Mouse (Mus musculus) kidney, embryonic 14.5 days (tissue): ENCODE measurements around the gene Nfe2l1. TPM values are rescaled to one million over a fixed set of nuclear protein-coding genes. Genes with fewer than 3 reads are reported as not detected.

Experiments used
- ATAC-seq: fragments of 200-750 bp; cut with Nextera tagmentation; 2 replicates; pipeline ENCODE4 v1.8.0; 2017; ENCODE audit warnings: moderate number of reproducible peaks, mild to moderate bottlenecking, moderate TSS enrichment, moderate library complexity; ENCODE audit not compliant: low FRiP score, low TSS enrichment
- H3K27ac ChIP-seq: fragments of 300-500 bp; sonication (generic); 2 replicates; pipeline ENCODE4 v1.5.1; 2014; ENCODE audit warnings: low read depth, mild to moderate bottlenecking, low read length, moderate library complexity, mixed read lengths
- H3K27me3 ChIP-seq: fragments of 300-500 bp; sonication (generic); 2 replicates; pipeline ENCODE4 v1.6.1; 2014; ENCODE audit warnings: mild to moderate bottlenecking, low read length; ENCODE audit not compliant: control insufficient read depth, insufficient read depth
- H3K36me3 ChIP-seq: fragments of 300-500 bp; sonication (generic); 2 replicates; pipeline ENCODE4 v1.6.1; 2014; ENCODE audit warnings: low read length, mixed read lengths; ENCODE audit not compliant: control insufficient read depth, insufficient read depth
- H3K4me1 ChIP-seq: fragments of 300-500 bp; sonication (generic); 2 replicates; pipeline ENCODE4 v1.6.1; 2014; ENCODE audit warnings: low read length, mixed read lengths; ENCODE audit not compliant: control insufficient read depth, insufficient read depth
- H3K4me2 ChIP-seq: fragments of 300-500 bp; sonication (generic); replicated peaks from 2 replicates; pipeline ENCODE4 v1.6.1; 2014; ENCODE audit warnings: low read depth, mild to moderate bottlenecking, low read length
- H3K4me3 ChIP-seq: fragments of 300-500 bp; sonication (generic); 2 replicates; pipeline ENCODE4 v1.5.1; 2014; ENCODE audit warnings: mild to moderate bottlenecking, low read length
- H3K9ac ChIP-seq: fragments of 300-500 bp; sonication (generic); 2 replicates; pipeline ENCODE4 v1.6.1; 2014; ENCODE audit warnings: low read depth, mild to moderate bottlenecking, low read length, moderate library complexity
- H3K9me3 ChIP-seq: fragments of 300-500 bp; sonication (generic); 2 replicates; pipeline ENCODE4 v1.6.1; 2016; ENCODE audit warnings: low read length; ENCODE audit not compliant: control insufficient read depth
- WGBS: fragments of 180-500 bp; shearing (Covaris S2); extraction: QIAGEN DNeasy Blood & Tissue Kit; methylation state at CpG from one replicate; pipeline ENCODE4 v1.1.7; 2014; 5-methylcytosine and 5-hydroxymethylcytosine counted together
- polyA plus RNA-seq: library from polyadenylated mRNA; unstranded; fragments of >200 nt; fragmentation: Nextera tagmentation; extraction: Ambion mirVana; gene quantifications from 2 replicates; pipeline ENCODE4 v1.2.1, GENCODE M21; 2014

Gene Nfe2l1
- polyA plus RNA-seq, 1 experiment from 2014 or later: 43.2 TPM

DNA sequence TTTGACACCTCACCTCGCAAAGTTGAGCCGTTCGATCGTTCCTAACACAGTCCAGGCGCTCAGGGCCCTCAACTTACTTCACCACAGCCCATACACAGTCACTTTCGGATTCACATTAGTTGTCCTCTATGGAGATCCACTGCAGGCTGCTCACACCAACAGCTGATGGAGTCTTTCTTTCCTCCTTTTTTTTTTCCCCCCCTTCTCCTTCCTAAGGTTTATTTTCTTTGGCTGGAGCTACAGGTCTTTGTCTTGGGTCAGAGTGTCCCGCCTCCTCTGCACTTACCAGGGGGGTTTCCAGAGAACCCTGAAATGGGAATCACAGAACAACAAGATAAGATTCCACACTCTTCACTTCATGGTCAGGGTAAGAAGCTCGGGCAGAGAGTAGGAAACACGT is 1.9 kb downstream of the Nfe2l1 start:
- Histone ChIP-seq H3K27ac (no peak overlapping the region), H3K9ac (peak overlapping the region; percentile 40; the same call in 1 of the 2 replicates)
- WGBS: 62% methylated on average over 9 of the region's 9 CpGs

DNA sequence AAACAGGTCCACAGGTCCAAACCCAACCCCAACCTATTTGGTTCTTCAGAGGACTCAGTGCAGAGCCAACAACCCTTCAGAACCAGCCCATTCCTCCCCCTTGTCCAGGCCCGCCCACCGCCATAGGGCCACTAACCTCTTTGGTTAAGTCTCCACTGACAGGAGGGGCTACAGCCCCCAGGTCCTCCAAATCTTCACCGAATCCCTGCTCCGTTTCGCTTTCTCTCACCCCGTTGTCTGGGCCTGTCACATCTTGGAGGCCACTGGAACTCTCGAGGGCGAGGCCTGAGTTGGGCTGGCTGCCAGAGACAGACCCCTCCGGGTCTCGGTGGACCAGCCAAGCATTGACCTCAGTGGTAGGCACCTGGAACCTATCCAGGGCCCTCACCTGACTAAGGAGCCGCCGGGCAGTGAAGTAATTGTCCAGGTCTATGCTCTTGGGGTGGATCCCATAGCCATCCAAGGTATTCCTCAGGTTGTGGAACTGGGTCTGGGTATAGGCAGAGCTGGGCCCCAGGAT is 2.6 kb downstream of the Nfe2l1 start:
- H3K4me3 ChIP-seq: peak overlapping the region; percentile 80; the same call in 1 of the 2 replicates
- ATAC-seq: no peak

More for the DNA sequence above, 1.9 kb downstream of the Nfe2l1 start:
- Histone ChIP-seq H3K4me1 (peaks cover 57% of the 10 kb centered on the region), H3K4me2 (peak overlapping the region; percentile 87), H3K9me3 (no peaks in the 10 kb centered on the region), H3K36me3 (peaks cover 20% of the 10 kb centered on the region), H3K4me3 (peak overlapping the region; percentile 80), H3K27me3 (no peaks in the 10 kb centered on the region)
- no peak for ATAC-seq

DNA sequence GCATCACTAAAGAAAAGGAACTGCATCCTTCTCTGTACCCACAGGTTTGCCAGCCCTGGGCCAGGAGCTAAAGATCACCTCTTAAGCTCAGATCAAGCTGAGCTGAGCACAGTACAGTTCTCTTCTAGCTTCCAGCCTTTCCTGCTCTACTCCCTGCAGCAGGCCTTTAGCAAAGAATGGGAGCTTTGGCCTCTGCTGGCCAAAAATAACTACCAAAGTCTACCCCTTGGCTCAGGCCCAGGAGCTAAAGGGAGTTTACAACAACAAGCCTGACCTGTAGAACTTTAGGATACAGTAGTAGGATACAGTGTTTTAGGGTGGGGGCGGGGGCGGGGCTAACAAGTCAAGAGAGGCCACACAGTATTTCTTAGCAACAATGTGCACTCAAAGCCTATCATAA is 3.3 kb downstream of the Nfe2l1 start:
- peak overlapping the region; percentile 87 for H3K4me2 ChIP-seq
- H3K27ac ChIP-seq: no peak overlapping the region; the same call in 1 of the 2 replicates
- H3K9me3 ChIP-seq: no peaks in the 10 kb centered on the region
- H3K9ac ChIP-seq: peak overlapping the region; percentile 40; the same call in 1 of the 2 replicates
- H3K4me3 ChIP-seq: peak overlapping the region; percentile 80; the same call in 1 of the 2 replicates
- no peaks in the 10 kb centered on the region for H3K27me3 ChIP-seq
- peaks cover 32% of the 10 kb centered on the region for H3K36me3 ChIP-seq
- no peak for ATAC-seq
- WGBS: 46% methylated on average over 2 of the region's 2 CpGs
- peaks cover 61% of the 10 kb centered on the region for H3K4me1 ChIP-seq

More for the DNA sequence above, 2.6 kb downstream of the Nfe2l1 start:
- Histone ChIP-seq H3K27me3 (no peaks in the 10 kb centered on the region), H3K36me3 (peaks cover 26% of the 10 kb centered on the region), H3K4me1 (peaks cover 61% of the 10 kb centered on the region), H3K27ac (0 out of 2 replicates have a peak overlapping the region, but pooled peaks have one; percentile 55), H3K9ac (peak overlapping the region; percentile 40), H3K9me3 (no peaks in the 10 kb centered on the region), H3K4me2 (peak overlapping the region; percentile 87)
- 67% methylated on average over 12 of the region's 12 CpGs for WGBS

DNA sequence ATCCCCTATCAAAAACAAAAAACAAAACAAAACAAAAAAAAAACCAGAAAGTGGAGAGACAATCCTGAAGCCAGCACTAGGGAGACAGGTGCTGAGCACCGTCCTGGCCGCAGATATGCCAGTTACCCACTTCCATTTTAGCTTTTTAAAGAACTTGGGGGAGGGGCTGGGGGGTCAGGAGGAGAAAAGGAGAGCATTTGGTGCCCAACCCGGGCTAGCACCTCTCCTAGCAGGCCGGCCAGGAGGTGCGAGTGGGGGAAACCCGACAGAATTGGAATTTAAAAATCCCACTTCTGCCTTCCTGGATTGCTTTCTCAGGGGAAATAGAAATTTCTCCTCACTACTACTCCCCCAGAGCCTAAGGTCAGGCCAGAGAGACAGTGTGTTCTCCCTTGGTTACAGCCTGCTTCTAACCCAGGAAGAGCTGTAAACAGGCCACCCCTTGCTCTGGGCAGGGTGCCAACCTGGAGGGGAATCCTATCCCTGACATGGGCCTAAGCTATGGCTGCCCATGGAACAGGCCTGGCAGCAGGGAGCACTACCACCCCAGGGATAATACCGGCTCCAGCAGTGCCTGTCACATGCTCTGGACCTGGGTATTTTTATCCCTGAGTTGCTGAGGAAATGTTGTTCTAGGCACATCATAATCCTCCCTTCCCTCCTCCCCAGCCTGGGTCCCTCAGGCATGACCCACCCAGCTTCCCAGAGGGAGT is 4.8 kb downstream of the Nfe2l1 start:
- Histone ChIP-seq H3K4me1 (peaks cover 61% of the 10 kb centered on the region), H3K27me3 (no peaks in the 10 kb centered on the region), H3K4me3 (peak overlapping the region; percentile 55; the same call in 1 of the 2 replicates), H3K9ac (peak overlapping the region; percentile 45; the same call in 1 of the 2 replicates), H3K9me3 (no peaks in the 10 kb centered on the region), H3K4me2 (peak overlapping the region; percentile 93), H3K27ac (peak overlapping the region; percentile 86), H3K36me3 (peaks cover 48% of the 10 kb centered on the region)
- 23% methylated on average over 7 of the region's 7 CpGs for WGBS
- no peak for ATAC-seq

DNA sequence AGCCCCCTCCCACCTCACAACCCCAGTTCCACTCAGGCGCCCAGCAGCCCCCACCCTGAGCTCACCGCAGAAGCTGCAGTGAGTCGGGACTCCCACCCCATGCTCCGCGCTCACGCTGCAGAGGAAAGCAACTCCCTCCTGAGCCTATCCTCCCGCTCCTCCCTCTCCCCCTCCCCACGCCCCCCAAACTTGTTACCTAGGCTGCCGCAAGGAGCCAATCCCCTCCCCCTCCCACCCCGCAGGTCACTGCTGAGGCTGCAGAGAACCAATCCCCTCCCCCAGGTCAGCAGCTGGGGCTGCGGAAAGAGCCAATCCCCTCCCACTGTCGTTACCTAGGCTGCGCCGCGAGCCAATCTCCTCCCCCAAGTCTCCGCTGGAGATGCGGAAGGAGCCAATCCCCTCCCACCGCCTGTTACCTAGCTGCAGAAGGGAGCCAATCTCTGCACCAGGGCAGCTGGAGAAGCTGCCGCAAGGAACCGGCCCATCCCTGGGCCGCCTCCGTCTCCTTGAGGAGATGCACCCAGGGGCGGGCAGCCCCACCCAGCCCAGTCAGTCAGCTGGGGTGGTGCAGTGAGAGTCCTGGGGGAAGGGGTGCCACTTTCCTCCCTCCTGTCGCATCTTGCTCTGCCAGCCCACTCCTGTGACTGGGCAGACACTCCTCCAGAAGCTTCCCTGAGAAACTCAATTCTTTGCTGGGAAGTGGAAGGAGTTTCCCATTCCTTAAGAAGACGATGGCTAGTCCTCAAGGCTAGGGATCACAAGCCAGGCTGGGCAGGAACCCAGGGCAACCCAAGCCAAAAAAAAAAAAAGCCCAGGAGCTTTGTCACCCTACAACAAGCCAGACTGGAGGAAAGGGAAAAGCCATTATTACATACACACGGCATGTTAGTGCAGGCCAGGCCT is 5.6 kb downstream of the Nfe2l1 start:
- H3K9ac ChIP-seq: peak overlapping the region; percentile 73
- under 1% methylated on average over 21 of the region's 26 CpGs for WGBS
- H3K9me3 ChIP-seq: no peaks in the 10 kb centered on the region
- peak overlapping the region; percentile 93 for H3K4me2 ChIP-seq
- H3K27ac ChIP-seq: peak overlapping the region; percentile 86
- H3K4me3 ChIP-seq: peak overlapping the region; percentile 55
- ATAC-seq: peak; percentile 92
- peaks cover 61% of the 10 kb centered on the region for H3K4me1 ChIP-seq
- H3K36me3 ChIP-seq: peaks cover 56% of the 10 kb centered on the region
- no peaks in the 10 kb centered on the region for H3K27me3 ChIP-seq

DNA sequence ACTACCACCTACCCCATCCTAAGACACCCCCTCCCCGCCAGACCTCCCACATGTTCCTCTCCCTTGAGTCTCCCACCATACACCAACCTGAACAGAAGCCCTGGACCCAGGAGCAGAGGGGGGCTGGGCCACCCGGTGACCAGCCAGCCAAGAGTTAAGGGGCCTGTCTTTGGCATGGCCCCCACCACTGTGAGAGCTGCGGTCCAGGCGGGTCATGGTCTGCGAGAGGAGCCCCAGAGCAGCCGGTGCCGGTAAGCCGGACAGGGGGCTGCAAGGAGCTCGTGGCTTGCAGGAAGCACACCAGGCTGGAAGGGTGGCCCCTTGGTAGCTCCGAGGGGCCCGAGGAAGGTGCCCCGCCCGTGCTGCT is 6.3 kb downstream of the Nfe2l1 start:
- Histone ChIP-seq H3K27ac (peak overlapping the region; percentile 74), H3K4me1 (peaks cover 57% of the 10 kb centered on the region), H3K4me3 (peak overlapping the region; percentile 55), H3K9ac (peak overlapping the region; percentile 73), H3K9me3 (no peaks in the 10 kb centered on the region), H3K4me2 (peak overlapping the region; percentile 93), H3K27me3 (no peaks in the 10 kb centered on the region), H3K36me3 (peaks cover 63% of the 10 kb centered on the region)
- WGBS: 7% methylated on average over 12 of the region's 13 CpGs
- ATAC-seq: no peak; the same call in none of the 2 replicates

DNA sequence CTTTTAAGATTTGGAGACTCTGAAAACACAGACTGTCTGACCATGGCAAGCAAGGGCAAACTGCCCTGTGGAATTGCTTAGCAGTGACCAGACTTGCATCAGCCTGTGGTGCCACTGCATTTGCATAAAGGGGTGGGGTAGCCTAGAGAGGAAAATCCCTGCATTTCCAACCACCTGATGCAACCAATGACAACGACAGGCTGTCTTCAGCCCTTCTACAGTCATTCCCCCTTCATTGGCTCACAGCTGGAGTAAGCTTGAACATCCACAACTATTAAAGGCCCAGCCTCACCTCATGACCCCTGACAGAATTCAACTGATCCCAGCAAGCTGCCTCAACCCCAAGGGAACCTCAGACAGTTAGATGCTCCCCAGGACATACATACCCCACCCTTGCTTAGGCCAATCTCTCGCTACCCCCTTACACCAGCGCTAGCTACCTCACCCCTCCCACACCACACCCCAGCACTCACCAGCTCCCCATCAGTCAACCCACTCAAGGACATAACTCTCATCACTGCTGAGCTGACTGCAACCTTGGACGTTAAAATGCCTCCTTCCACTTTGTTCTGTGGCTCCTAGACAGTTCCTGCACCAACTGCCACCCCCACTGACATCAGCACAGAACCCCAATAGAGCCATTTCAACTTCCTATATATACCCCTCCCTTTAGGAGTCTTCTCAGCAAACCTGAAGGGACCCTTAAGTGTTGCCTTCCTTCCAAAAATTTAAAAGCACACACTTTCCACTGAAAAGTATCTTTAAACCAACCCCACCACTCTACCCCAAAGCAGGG is 6.9 kb downstream of the Nfe2l1 start:
- Histone ChIP-seq H3K27me3 (no peaks in the 10 kb centered on the region), H3K36me3 (peaks cover 69% of the 10 kb centered on the region), H3K9me3 (no peaks in the 10 kb centered on the region), H3K4me3 (peak overlapping the region; percentile 55), H3K4me2 (peak overlapping the region; percentile 93), H3K27ac (peak overlapping the region; percentile 74; the same call in 1 of the 2 replicates), H3K4me1 (peaks cover 51% of the 10 kb centered on the region), H3K9ac (peak overlapping the region; percentile 73; the same call in 1 of the 2 replicates)
- WGBS: 47% methylated on average over 4 of the region's 4 CpGs
- no peak for ATAC-seq

DNA sequence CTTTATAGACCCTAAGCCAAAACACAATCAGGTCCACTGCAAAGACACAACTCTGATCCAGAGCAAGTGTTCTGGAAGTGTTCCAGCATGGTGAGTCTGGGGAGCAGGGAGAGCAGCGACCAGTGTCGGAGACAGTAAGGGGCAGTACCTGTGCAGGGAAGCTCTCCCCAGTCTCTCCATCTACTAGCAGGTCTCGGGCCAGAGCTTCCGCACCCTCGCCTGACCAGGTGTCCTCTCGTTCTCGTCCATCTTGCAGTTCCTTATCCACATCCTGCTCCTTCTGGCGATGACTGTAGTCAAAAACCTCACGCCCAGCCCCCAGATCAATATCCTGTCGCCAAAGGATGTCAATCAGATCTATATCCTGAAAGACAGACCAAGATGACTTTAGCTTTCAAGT is 7.8 kb downstream of the Nfe2l1 start:
- Histone ChIP-seq H3K27me3 (no peaks in the 10 kb centered on the region), H3K27ac (no peak overlapping the region), H3K4me1 (peaks cover 42% of the 10 kb centered on the region), H3K9ac (no peak overlapping the region), H3K9me3 (no peaks in the 10 kb centered on the region), H3K4me2 (no peak overlapping the region), H3K4me3 (no peak overlapping the region), H3K36me3 (peaks cover 70% of the 10 kb centered on the region)
- WGBS: 93% methylated on average over 10 of the region's 10 CpGs
- ATAC-seq: no peak
